Mouse (Mus musculus) heart, embryonic 15.5 days (tissue): ENCODE measurements at regions not wholly inside any gene's neighbourhood (a gene's known extent, or its start where the extent isn't known, plus 50 kb on each side); places are given as distances from the start of the nearest gene placed in this dataset.

Experiments
- ATAC-seq: fragments of 200-750 bp; cut with Nextera tagmentation; replicated peaks from 2 replicates; pipeline ENCODE4 v1.8.0; 2017; ENCODE audit warnings: low read depth, moderate TSS enrichment; ENCODE audit not compliant: insufficient number of reproducible peaks, insufficient read depth, low FRiP score
- H3K27ac ChIP-seq: fragments of 300-500 bp; sonication (generic); 2 replicates; pipeline ENCODE4 v1.5.1; 2015; ENCODE audit warnings: mild to moderate bottlenecking, inconsistent platforms
- H3K27me3 ChIP-seq: fragments of 300-500 bp; sonication (generic); 2 replicates; pipeline ENCODE4 v1.6.1; 2015; ENCODE audit warnings: inconsistent platforms
- H3K36me3 ChIP-seq: fragments of 300-500 bp; sonication (generic); 2 replicates; pipeline ENCODE4 v1.6.1; 2015; ENCODE audit warnings: mild to moderate bottlenecking, inconsistent platforms
- H3K4me1 ChIP-seq: fragments of 300-500 bp; sonication (generic); replicated peaks from 2 replicates; pipeline ENCODE4 v1.6.1; 2015; ENCODE audit warnings: inconsistent platforms
- H3K4me2 ChIP-seq: fragments of 300-500 bp; sonication (generic); 2 replicates; pipeline ENCODE4 v1.6.1; 2015; ENCODE audit warnings: inconsistent platforms, mild to moderate bottlenecking, moderate library complexity
- H3K4me3 ChIP-seq: fragments of 300-500 bp; sonication (generic); 2 replicates; pipeline ENCODE4 v1.5.1; 2015; ENCODE audit warnings: mild to moderate bottlenecking, inconsistent platforms
- H3K9ac ChIP-seq: fragments of 300-500 bp; sonication (generic); 2 replicates; pipeline ENCODE4 v1.6.1; 2015; ENCODE audit warnings: mild to moderate bottlenecking, inconsistent platforms
- H3K9me3 ChIP-seq: fragments of 300-500 bp; sonication (generic); replicated peaks from 2 replicates; pipeline ENCODE4 v1.6.1; 2016; ENCODE audit warnings: inconsistent platforms
- WGBS: fragments of 180-500 bp; shearing (Covaris S2); methylation state at CpG from one replicate; pipeline ENCODE4 v1.1.7; 2015; ENCODE audit warnings: mixed read lengths; 5-methylcytosine and 5-hydroxymethylcytosine counted together

DNA sequence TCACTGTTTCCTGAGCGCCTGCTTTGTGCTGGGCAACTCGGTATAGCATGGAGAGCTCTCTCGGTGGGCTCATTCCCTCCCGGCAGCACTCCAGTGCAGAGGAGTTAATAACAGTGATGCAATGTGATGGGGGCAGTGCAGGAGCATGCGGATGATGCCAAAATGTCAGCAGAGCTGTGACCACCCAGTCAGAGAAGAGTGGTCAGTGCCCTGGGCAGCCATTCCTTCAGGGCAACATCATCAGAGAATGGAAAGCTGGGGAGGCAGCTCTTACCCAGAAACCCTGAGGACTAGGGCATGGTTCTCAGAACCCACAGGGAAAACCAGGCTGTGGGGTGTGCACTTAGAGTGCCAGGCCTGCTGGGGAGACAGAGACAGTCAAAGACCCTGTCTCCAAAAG is 410.0 kb upstream of the Atp11b start:
- H3K9ac ChIP-seq = no peak overlapping the region
- no peak overlapping the region for H3K27ac ChIP-seq
- no peaks in the 10 kb centered on the region for H3K9me3 ChIP-seq
- 65% methylated on average over 5 of the region's 5 CpGs for WGBS
- H3K36me3 ChIP-seq = no peaks in the 10 kb centered on the region
- 0 out of 2 replicates have a peak, but pooled peaks cover 10% of the 10 kb centered on the region for H3K27me3 ChIP-seq
- no peak overlapping the region for H3K4me3 ChIP-seq
- no peak overlapping the region for H3K4me2 ChIP-seq
- H3K4me1 ChIP-seq = peaks cover 14% of the 10 kb centered on the region
- ATAC-seq = no peak

DNA sequence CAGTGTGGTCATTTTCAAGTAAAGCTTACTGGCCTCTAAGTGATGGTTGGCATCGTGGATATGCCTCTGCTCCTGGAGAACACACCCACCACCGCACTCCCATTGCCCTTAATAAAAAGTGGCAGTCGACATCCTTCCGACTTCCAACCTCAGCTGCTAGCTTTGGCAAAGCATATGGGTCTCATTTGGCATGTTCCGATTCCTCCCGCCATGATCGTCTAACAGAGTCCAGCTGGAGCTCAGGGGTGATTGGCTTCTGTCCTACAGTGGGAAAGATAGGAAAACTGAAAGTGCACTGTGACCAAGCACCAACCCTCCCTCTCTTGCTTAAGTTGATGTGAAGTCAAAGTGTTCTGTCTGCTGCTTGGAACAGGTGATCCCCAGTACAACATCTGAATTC is 404.8 kb upstream of the Atp11b start:
- WGBS = 72% methylated on average over 7 of the region's 7 CpGs
- Histone ChIP-seq H3K27me3 (no peaks in the 10 kb centered on the region), H3K4me1 (no peaks in the 10 kb centered on the region), H3K4me2 (no peak overlapping the region), H3K4me3 (no peak overlapping the region), H3K36me3 (no peaks in the 10 kb centered on the region), H3K27ac (no peak overlapping the region), H3K9me3 (no peaks in the 10 kb centered on the region), H3K9ac (no peak overlapping the region)
- ATAC-seq = no peak

DNA sequence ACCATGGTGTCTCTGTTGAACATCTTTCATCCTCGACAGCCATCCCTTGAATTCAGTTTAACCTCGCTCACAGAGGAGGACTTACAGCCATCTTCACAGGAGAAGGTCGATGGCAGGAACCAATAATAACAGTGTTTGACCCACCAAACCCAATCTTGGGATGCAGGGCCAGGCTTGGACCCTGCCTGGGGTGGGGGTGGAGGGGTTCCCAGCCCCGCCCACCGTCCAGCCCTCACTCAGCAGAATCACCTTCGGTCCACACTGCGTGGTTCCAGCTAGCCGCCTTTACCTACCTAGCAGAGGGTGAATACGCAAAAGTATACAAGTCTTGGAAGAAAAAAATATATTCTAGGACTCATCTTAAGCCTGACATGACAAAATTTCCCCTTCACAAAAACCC is 400.5 kb upstream of the Atp11b start:
- Histone ChIP-seq H3K4me3 (no peak overlapping the region), H3K4me2 (no peak overlapping the region), H3K9me3 (no peaks in the 10 kb centered on the region), H3K27ac (no peak overlapping the region), H3K36me3 (no peaks in the 10 kb centered on the region), H3K9ac (no peak overlapping the region), H3K27me3 (no peaks in the 10 kb centered on the region), H3K4me1 (no peaks in the 10 kb centered on the region)
- ATAC-seq = no peak
- 86% methylated on average over 9 of the region's 9 CpGs for WGBS

DNA sequence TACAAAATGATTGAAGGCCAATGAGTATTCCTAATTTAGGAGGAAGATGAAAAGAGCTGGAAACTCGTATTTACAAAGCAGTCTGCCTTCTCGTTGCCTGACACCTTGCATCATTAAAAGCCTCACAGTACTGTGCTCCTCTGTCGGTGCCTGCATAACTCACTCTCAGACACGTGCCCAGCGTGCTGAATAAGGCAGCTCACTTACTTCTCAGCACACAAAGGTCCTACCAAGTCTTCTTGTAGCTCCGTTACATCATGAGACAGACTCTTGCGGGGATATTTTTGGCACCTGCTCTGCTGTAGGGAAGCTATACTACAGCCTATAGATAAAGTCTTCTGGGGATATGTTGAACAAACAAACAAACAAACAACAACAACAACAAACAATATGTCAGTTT is 400.0 kb upstream of the Atp11b start:
- H3K27ac ChIP-seq = no peak overlapping the region
- WGBS = 51% methylated on average over 7 of the region's 7 CpGs
- H3K4me2 ChIP-seq = no peak overlapping the region
- no peaks in the 10 kb centered on the region for H3K4me1 ChIP-seq
- no peaks in the 10 kb centered on the region for H3K9me3 ChIP-seq
- H3K27me3 ChIP-seq = no peaks in the 10 kb centered on the region
- no peak overlapping the region for H3K4me3 ChIP-seq
- no peaks in the 10 kb centered on the region for H3K36me3 ChIP-seq
- no peak overlapping the region for H3K9ac ChIP-seq
- no peak for ATAC-seq

DNA sequence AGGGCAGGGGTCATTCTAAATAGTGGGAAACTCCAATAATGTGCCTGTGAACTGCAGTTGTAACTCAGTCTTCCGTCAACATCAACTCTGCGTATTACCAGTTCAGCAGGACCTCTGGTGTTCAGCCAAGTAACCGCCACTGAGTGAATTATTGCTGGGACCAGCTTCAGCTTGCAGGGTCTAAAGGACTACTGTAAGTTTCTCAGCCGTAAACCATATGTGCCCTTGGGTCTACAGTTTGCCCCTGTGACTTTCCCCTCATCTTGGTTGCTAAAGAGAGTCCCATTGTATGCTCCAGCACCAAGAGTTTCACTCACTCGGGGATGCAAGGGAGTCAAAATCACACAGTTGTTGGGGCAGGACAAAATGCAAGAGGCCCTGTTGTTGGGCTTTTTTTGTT is 399.6 kb upstream of the Atp11b start:
- no peaks in the 10 kb centered on the region for H3K27me3 ChIP-seq
- no peak overlapping the region for H3K4me3 ChIP-seq
- no peaks in the 10 kb centered on the region for H3K4me1 ChIP-seq
- no peak for ATAC-seq
- 68% methylated on average over 5 of the region's 5 CpGs for WGBS
- H3K4me2 ChIP-seq = no peak overlapping the region
- no peaks in the 10 kb centered on the region for H3K9me3 ChIP-seq
- no peaks in the 10 kb centered on the region for H3K36me3 ChIP-seq
- no peak overlapping the region for H3K9ac ChIP-seq
- H3K27ac ChIP-seq = no peak overlapping the region

DNA sequence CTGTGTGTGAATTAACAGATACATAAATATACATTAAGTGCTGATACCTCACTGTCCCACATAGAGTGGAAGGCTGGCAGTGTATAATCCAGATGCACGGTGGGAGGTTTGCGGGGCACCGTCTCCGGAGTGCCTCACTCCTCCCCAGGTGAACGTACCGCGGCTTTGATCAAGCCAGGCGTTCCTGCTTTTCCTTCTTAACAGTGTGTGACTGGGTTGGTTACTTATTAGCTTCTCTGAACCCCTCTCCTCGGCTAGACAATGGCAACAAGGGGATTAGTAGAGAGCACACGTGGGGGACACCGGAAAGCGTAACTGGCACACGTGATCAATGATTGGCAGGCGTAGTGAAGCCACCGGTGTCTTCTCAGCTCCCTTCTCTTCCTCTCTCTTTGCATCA is 396.8 kb upstream of the Atp11b start:
- Histone ChIP-seq H3K4me3 (no peak overlapping the region), H3K36me3 (no peaks in the 10 kb centered on the region), H3K4me2 (no peak overlapping the region), H3K9me3 (no peaks in the 10 kb centered on the region), H3K9ac (no peak overlapping the region), H3K27me3 (no peaks in the 10 kb centered on the region), H3K4me1 (no peaks in the 10 kb centered on the region), H3K27ac (no peak overlapping the region)
- WGBS = 80% methylated on average over 15 of the region's 15 CpGs
- ATAC-seq = no peak

DNA sequence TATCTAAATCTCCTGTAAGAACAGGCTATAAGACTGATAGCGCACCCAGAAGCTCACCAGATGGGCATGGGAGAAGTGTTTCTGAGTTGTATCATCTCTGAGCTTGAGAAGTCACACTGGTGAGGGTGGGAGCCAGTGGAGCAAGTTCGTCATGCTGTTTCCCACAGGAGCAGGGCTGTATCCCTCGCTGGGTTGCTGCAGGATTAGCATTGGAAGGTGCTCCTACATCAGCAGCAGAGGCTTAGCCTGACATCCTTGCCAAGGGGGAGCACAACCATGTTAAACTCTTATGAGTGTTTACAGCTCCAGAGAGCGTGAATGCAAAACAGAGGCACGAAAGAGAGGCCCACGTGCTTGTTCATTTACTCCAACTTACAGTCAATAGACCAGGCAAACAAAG is 395.4 kb upstream of the Atp11b start:
- 76% methylated on average over 6 of the region's 6 CpGs for WGBS
- Histone ChIP-seq H3K9me3 (no peaks in the 10 kb centered on the region), H3K27me3 (no peaks in the 10 kb centered on the region), H3K27ac (no peak overlapping the region), H3K9ac (no peak overlapping the region), H3K4me3 (no peak overlapping the region), H3K4me1 (no peaks in the 10 kb centered on the region), H3K36me3 (no peaks in the 10 kb centered on the region), H3K4me2 (no peak overlapping the region)
- ATAC-seq = no peak

DNA sequence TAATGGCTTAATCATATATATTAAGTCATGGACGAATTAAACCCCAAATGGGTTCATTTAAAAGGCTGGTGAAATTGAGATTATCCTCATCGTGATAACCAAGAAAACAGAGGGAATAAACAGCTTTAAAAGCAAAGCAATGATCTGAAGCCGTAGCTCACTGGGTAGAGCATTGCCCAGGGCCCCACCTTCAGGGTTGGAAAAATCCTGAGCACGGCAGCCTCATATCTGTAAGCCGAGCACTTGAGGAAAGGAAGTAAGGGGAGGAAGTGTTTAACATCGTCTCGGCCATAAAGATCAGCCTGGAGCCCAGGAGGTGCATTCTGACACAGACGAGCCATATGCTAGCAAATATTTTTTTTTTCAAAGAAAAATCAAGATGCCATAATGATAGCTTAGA is 394.6 kb upstream of the Atp11b start:
- 28% methylated on average over 8 of the region's 8 CpGs for WGBS
- H3K27me3 ChIP-seq = no peaks in the 10 kb centered on the region
- no peak overlapping the region for H3K27ac ChIP-seq
- H3K4me3 ChIP-seq = no peak overlapping the region
- ATAC-seq = no peak
- H3K9ac ChIP-seq = no peak overlapping the region
- H3K4me2 ChIP-seq = no peak overlapping the region
- H3K36me3 ChIP-seq = no peaks in the 10 kb centered on the region
- no peaks in the 10 kb centered on the region for H3K4me1 ChIP-seq
- no peaks in the 10 kb centered on the region for H3K9me3 ChIP-seq

DNA sequence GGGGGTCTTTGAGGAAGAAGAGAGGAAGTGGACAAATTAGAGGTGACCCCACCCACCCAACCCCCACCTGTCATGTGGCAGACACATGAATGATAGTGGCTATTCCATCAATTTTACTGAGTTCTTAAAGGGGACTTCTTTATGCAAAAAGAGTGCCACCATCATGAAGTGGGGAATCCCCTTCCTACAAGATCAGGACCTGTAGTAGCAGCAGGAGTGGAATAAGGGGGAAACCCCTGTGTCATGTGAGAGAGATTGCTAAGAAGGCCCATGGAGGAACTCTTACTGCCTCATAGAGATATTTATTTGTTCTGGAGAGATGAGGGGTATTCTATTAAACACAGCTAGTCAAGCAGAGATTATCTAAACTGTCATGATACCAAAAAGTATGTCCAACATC is 393.4 kb upstream of the Atp11b start:
- Histone ChIP-seq H3K27ac (no peak overlapping the region), H3K27me3 (no peaks in the 10 kb centered on the region), H3K9me3 (no peaks in the 10 kb centered on the region), H3K4me3 (no peak overlapping the region), H3K4me2 (no peak overlapping the region), H3K4me1 (no peaks in the 10 kb centered on the region), H3K36me3 (no peaks in the 10 kb centered on the region), H3K9ac (no peak overlapping the region)
- ATAC-seq = no peak

DNA sequence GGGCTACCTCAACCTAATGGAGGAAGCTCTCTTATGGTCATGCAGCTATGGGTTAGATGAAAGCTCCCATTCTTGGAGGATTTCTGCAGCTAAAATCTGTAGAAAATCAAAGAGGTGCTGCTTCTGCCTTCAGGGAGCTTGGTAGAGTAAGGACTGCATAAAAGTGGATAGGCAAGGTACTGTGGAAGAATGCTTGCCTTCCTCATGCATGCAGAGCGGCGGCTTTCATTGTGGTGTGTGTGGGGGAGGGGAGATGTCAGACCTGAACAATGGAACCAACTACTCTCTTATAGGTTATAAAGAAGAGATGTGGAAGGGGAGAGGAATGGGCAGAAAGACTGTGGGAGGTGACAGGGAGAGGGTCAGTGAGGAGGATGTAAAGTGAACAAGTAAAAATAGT is 392.8 kb upstream of the Atp11b start:
- H3K4me3 ChIP-seq = no peak overlapping the region
- no peaks in the 10 kb centered on the region for H3K36me3 ChIP-seq
- ATAC-seq = no peak
- H3K4me2 ChIP-seq = no peak overlapping the region
- no peaks in the 10 kb centered on the region for H3K4me1 ChIP-seq
- H3K27ac ChIP-seq = no peak overlapping the region
- H3K27me3 ChIP-seq = no peaks in the 10 kb centered on the region
- 91% methylated on average over 2 of the region's 2 CpGs for WGBS
- H3K9me3 ChIP-seq = no peaks in the 10 kb centered on the region
- H3K9ac ChIP-seq = no peak overlapping the region

DNA sequence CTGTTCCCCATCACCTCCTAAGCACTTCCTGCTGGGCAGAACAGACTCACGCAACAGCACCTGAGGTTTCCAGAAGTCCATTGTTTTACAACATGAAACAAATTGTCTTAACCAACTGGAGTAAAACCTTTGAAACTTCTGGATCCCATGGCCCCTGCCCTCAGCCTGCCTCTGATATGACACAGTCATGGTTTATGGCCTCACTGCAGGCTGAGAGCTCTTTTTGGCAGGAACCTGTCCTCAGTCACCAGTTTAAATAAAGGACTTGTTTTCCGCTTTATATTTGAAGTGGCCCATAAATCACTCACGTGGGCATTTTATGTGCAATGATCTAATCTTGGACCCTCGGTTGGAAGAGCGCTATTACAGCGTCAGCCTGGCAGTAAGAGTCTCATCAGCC is 388.5 kb upstream of the Atp11b start:
- no peaks in the 10 kb centered on the region for H3K36me3 ChIP-seq
- no peak overlapping the region for H3K4me3 ChIP-seq
- WGBS = 80% methylated on average over 6 of the region's 6 CpGs
- no peaks in the 10 kb centered on the region for H3K9me3 ChIP-seq
- no peak overlapping the region for H3K9ac ChIP-seq
- no peak for ATAC-seq
- H3K4me2 ChIP-seq = no peak overlapping the region
- no peaks in the 10 kb centered on the region for H3K4me1 ChIP-seq
- H3K27me3 ChIP-seq = no peaks in the 10 kb centered on the region
- H3K27ac ChIP-seq = no peak overlapping the region

DNA sequence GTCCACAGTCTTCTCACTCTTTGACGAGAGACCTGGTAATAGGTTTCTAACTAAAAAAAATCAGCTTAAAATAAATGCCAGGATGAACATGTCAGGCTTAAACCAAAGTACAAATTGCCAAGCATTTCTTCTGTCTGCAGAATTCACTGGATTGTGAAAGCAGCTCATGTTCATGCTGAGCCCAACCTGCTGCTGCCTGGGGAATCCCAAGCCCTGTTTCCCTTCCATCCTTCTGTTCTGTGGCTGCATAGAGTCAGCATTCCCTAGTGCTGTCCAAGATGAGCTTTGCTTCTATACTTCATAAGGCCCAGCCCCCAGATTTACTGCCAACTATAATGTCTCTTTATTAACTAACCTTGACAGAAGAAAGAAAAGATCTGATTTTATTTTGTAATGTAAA is 381.6 kb upstream of the Atp11b start:
- Histone ChIP-seq H3K9ac (no peak overlapping the region), H3K36me3 (no peaks in the 10 kb centered on the region), H3K4me3 (no peak overlapping the region), H3K27ac (no peak overlapping the region), H3K4me1 (no peaks in the 10 kb centered on the region), H3K27me3 (no peaks in the 10 kb centered on the region), H3K9me3 (no peaks in the 10 kb centered on the region), H3K4me2 (no peak overlapping the region)
- 69% methylated on average over 1 of the region's 1 CpGs for WGBS
- no peak for ATAC-seq

DNA sequence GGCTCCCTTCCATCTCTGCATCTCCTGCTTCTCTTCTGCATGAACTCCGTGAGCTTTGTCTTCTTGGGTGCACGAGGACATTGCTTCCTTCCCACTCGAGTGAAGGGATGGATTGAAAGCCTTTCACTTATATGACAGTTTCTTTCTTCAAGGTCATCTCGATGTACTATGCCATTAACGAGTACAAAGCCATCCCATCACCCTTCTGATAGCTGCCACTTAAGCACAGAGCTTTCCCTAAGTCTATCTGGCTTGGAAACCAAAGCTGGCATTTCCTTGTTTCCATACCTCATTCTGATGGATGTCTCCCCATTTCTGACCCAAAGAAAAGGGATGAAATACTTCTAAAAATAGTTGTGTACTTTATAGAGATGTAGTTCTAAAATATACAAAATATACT is 366.5 kb upstream of the Atp11b start:
- Histone ChIP-seq H3K4me1 (no peaks in the 10 kb centered on the region), H3K9ac (no peak overlapping the region), H3K27me3 (no peaks in the 10 kb centered on the region), H3K4me2 (no peak overlapping the region), H3K27ac (no peak overlapping the region), H3K9me3 (no peaks in the 10 kb centered on the region), H3K4me3 (no peak overlapping the region), H3K36me3 (no peaks in the 10 kb centered on the region)
- 47% methylated on average over 5 of the region's 5 CpGs for whole genome bisulfite sequencing
- ATAC-seq = no peak
